ENCODE assay signal across 25 mouse cellular contexts in genomic region chr9:98418346-98418745, GRCm38 (mm10). TPM values are rescaled to one million over a fixed set of nuclear protein-coding genes. Genes with fewer than 3 reads are reported as not detected.
DNase-seq lines count a peak whose midpoint lies in the region; ATAC-seq and TF ChIP-seq lines count a peak whose summit lies in the region.
"Had no signal": no experiment of that assay in that cellular context is flagged by ENCODE, and none has a peak within 500 bp of the region (broad histone marks: within the 10 kb centered on the region; RNA-seq: fewer than 3 reads in every experiment).

No protein-coding gene starts in this region.

- no peaks in the 10 kb centered on the region for H3K9me3 ChIP-seq in kidney, embryonic 14.5 days (ENCODE audit: control insufficient read depth, low read length)
- H3K9me3 ChIP-seq in liver, embryonic 15.5 days (replicated peaks), result no peaks in the 10 kb centered on the region
- no peaks in the 10 kb centered on the region for H3K9me3 ChIP-seq in liver, embryonic 11.5 days (ENCODE audit: control insufficient read depth, low read length)
- H3K9me3 ChIP-seq in intestine, postnatal 0 days (ENCODE audit: control insufficient read depth), result no peaks in the 10 kb centered on the region
- H3K9me3 ChIP-seq: forebrain, embryonic 10.5 days; heart, embryonic 12.5 days; hindbrain, embryonic 10.5 days; limb, embryonic 10.5 days; liver, embryonic 13.5 days; midbrain, embryonic 15.5 days; neural tube, embryonic 12.5 days had no signal

- no peak overlapping the region for H3K4me3 ChIP-seq in kidney, embryonic 14.5 days (ENCODE audit: low read length)
- H3K4me3 ChIP-seq in liver, embryonic 15.5 days (replicated peaks), result no peak overlapping the region
- no peak overlapping the region for H3K4me3 ChIP-seq in liver, embryonic 11.5 days (ENCODE audit: low read depth, low read length)
- no peak overlapping the region for H3K4me3 ChIP-seq in intestine, postnatal 0 days (ENCODE audit: low read depth, low read length)
- no peak overlapping the region for H3K4me3 ChIP-seq in thymus, adult 2 months (ENCODE audit: control insufficient read depth, insufficient read depth, low read length)
- H3K4me3 ChIP-seq: forebrain, embryonic 10.5 days; heart, embryonic 12.5 days; hindbrain, embryonic 10.5 days; limb, embryonic 10.5 days; liver, embryonic 13.5 days; megakaryocyte, embryonic 14.5 days; midbrain, embryonic 15.5 days; neural tube, embryonic 12.5 days had no signal

- no peaks in the 10 kb centered on the region for H3K27me3 ChIP-seq in kidney, embryonic 14.5 days (ENCODE audit: control insufficient read depth, insufficient read depth, low read length)
- H3K27me3 ChIP-seq in liver, embryonic 15.5 days, result peaks cover 6% of the 10 kb centered on the region
- no peaks in the 10 kb centered on the region; the same call in 1 of the 2 replicates for H3K27me3 ChIP-seq in liver, embryonic 11.5 days (replicated peaks; ENCODE audit: control insufficient read depth, insufficient read depth, low read length)
- no peaks in the 10 kb centered on the region for H3K27me3 ChIP-seq in intestine, postnatal 0 days (replicated peaks; ENCODE audit: control insufficient read depth, insufficient read depth, low read length)
- H3K27me3 ChIP-seq in thymus, adult 2 months (ENCODE audit: control insufficient read depth, insufficient read depth, low read length), result no peaks in the 10 kb centered on the region
- H3K27me3 ChIP-seq: midbrain, embryonic 15.5 days had no signal

- no peak for TF ChIP-seq CTCF in intestine, postnatal 0 days (IDR thresholded peaks at IDR 0.05; ENCODE audit: low read depth)
- TF ChIP-seq CTCF in thymus, adult 2 months (IDR thresholded peaks at IDR 0.05; ENCODE audit: borderline replicate concordance, control insufficient read depth, extremely low read depth, insufficient read depth, low read length, poor library complexity), result no peak

- H3K27ac ChIP-seq in kidney, embryonic 14.5 days (ENCODE audit: low read depth, low read length), result no peak overlapping the region
- no peak overlapping the region for H3K27ac ChIP-seq in liver, embryonic 15.5 days (replicated peaks)
- H3K27ac ChIP-seq in liver, embryonic 11.5 days (ENCODE audit: low read depth, low read length), result no peak overlapping the region
- no peak overlapping the region for H3K27ac ChIP-seq in intestine, postnatal 0 days (ENCODE audit: low read depth, low read length)
- H3K27ac ChIP-seq in thymus, adult 2 months (ENCODE audit: control insufficient read depth, insufficient read depth, low read length), result no peak overlapping the region
- H3K27ac ChIP-seq: forebrain, embryonic 10.5 days; hindbrain, embryonic 10.5 days; limb, embryonic 10.5 days; liver, embryonic 13.5 days; midbrain, embryonic 15.5 days; neural tube, embryonic 12.5 days had no signal

- DNase-seq in kidney, adult 11 months, result peak; percentile 42
- no peak for DNase-seq in liver, embryonic 11.5 days (ENCODE audit: low spot score)
- peak; percentile 47 for DNase-seq in Muller cell, postnatal 12 days (ENCODE audit: inconsistent ontology term)
- DNase-seq in thymus, adult 2 months, result no peak
- DNase-seq: adrenal gland, postnatal 25 days; cerebellum, adult 9-10 months; gastrocnemius, postnatal 14 days; liver, embryonic 13.5 days; right cerebral cortex, postnatal 25 days; spleen, adult 18-20 months; thymus, postnatal 36 days had no signal

- no peaks in the 10 kb centered on the region for H3K36me3 ChIP-seq in kidney, embryonic 14.5 days (ENCODE audit: control insufficient read depth, insufficient read depth, low read length)
- H3K36me3 ChIP-seq in liver, embryonic 15.5 days (replicated peaks), result no peaks in the 10 kb centered on the region; the same call in 1 of the 2 replicates
- H3K36me3 ChIP-seq in liver, embryonic 11.5 days (ENCODE audit: control insufficient read depth, insufficient read depth, low read length), result no peaks in the 10 kb centered on the region
- H3K36me3 ChIP-seq in intestine, postnatal 0 days (ENCODE audit: control insufficient read depth, insufficient read depth), result no peaks in the 10 kb centered on the region
- H3K36me3 ChIP-seq in thymus, adult 2 months (ENCODE audit: control insufficient read depth, insufficient read depth, low read length), result no peaks in the 10 kb centered on the region
- H3K36me3 ChIP-seq: forebrain, embryonic 10.5 days; heart, embryonic 12.5 days; hindbrain, embryonic 10.5 days; limb, embryonic 10.5 days; midbrain, embryonic 15.5 days; neural tube, embryonic 12.5 days had no signal

- H3K4me2 ChIP-seq in kidney, embryonic 14.5 days (replicated peaks; ENCODE audit: low read depth, low read length), result no peak overlapping the region
- H3K4me2 ChIP-seq in liver, embryonic 15.5 days, result no peak overlapping the region
- no peak overlapping the region for H3K4me2 ChIP-seq in liver, embryonic 11.5 days
- H3K4me2 ChIP-seq in intestine, postnatal 0 days (replicated peaks; ENCODE audit: low read depth), result no peak overlapping the region
- H3K4me2 ChIP-seq: heart, embryonic 12.5 days; liver, embryonic 13.5 days; midbrain, embryonic 15.5 days; neural tube, embryonic 12.5 days had no signal

- WGBS in kidney, embryonic 14.5 days, result 83% methylated on average over 3 of the region's 3 CpGs
- WGBS in liver, embryonic 15.5 days (ENCODE audit: insufficient replicate concordance), result 65% methylated on average over 3 of the region's 3 CpGs
- 84% methylated on average over 3 of the region's 3 CpGs for WGBS in liver, embryonic 11.5 days
- 82% methylated on average over 3 of the region's 3 CpGs for WGBS in intestine, postnatal 0 days
- WGBS in thymus, adult 2 months, result 92% methylated on average over 3 of the region's 3 CpGs

- TF ChIP-seq POLR2A in thymus, adult 2 months (IDR thresholded peaks at IDR 0.05; ENCODE audit: control insufficient read depth, extremely low read depth, insufficient read depth, low read length, poor library complexity), result no peak

- peaks cover 3% of the 10 kb centered on the region; the same call in 1 of the 2 replicates for H3K4me1 ChIP-seq in kidney, embryonic 14.5 days (ENCODE audit: control insufficient read depth, insufficient read depth, low read length)
- H3K4me1 ChIP-seq in liver, embryonic 15.5 days (replicated peaks), result peaks cover 8% of the 10 kb centered on the region; the same call in 1 of the 2 replicates
- H3K4me1 ChIP-seq in liver, embryonic 11.5 days (replicated peaks; ENCODE audit: control insufficient read depth, insufficient read depth, low read length), result no peaks in the 10 kb centered on the region
- H3K4me1 ChIP-seq in intestine, postnatal 0 days (replicated peaks; ENCODE audit: control insufficient read depth, insufficient read depth, low read length), result no peaks in the 10 kb centered on the region; the same call in 1 of the 2 replicates
- no peaks in the 10 kb centered on the region for H3K4me1 ChIP-seq in thymus, adult 2 months (replicated peaks; ENCODE audit: control insufficient read depth, insufficient read depth, low read length)
- H3K4me1 ChIP-seq: heart, embryonic 12.5 days; midbrain, embryonic 15.5 days; neural tube, embryonic 12.5 days had no signal

- ATAC-seq in kidney, embryonic 14.5 days (ENCODE audit: low FRiP score, low TSS enrichment), result no peak
- 0 out of 2 replicates have a peak, but pooled peaks have one; percentile 19 for ATAC-seq in liver, embryonic 15.5 days (ENCODE audit: insufficient read depth)
- ATAC-seq in liver, embryonic 11.5 days (replicated peaks; ENCODE audit: low FRiP score), result no peak
- ATAC-seq in intestine, postnatal 0 days, result 0 out of 2 replicates have a peak, but pooled peaks have one; percentile 2
- no peak for ATAC-seq in cerebellum, adult (ENCODE audit: insufficient number of reproducible peaks, low FRiP score, low TSS enrichment)
- ATAC-seq: CD4-positive, CD25-positive, alpha-beta regulatory T cell, adult 4 months; forebrain, embryonic 16.5 days; hindbrain, embryonic 16.5 days; midbrain, embryonic 15.5 days had no signal

- H3K9ac ChIP-seq in kidney, embryonic 14.5 days (ENCODE audit: low read depth, low read length), result no peak overlapping the region
- H3K9ac ChIP-seq in liver, embryonic 15.5 days, result no peak overlapping the region
- no peak overlapping the region for H3K9ac ChIP-seq in liver, embryonic 11.5 days (ENCODE audit: low read depth, low read length)
- no peak overlapping the region for H3K9ac ChIP-seq in intestine, postnatal 0 days (ENCODE audit: low read depth, low read length)
- H3K9ac ChIP-seq: heart, embryonic 12.5 days; liver, embryonic 13.5 days; midbrain, embryonic 15.5 days; neural tube, embryonic 12.5 days had no signal

RNA-seq across cellular contexts. Expression of gene Rbp1, which starts 4.4 kb away (rescaled TPM):
- polyA plus RNA-seq in kidney, embryonic 14.5 days (2014; fragmentation: Nextera tagmentation; extraction: Ambion mirVana), result 136 and 161 TPM in 2 replicates
- 38.6 and 39.9 TPM in 2 replicates for polyA plus RNA-seq in liver, embryonic 15.5 days (2015; fragmentation: Nextera tagmentation; extraction: Ambion mirVana)
- polyA plus RNA-seq in liver, embryonic 11.5 days (2014; fragmentation: Nextera tagmentation; extraction: Ambion mirVana), result 49.7 and 54.1 TPM in 2 replicates
- polyA plus RNA-seq in intestine, postnatal 0 days (2015; fragmentation: Nextera tagmentation; extraction: Ambion mirVana), result 25.5 and 26.6 TPM in 2 replicates
- polyA plus RNA-seq in thymus, adult 2 months (2012; rRNA removed), result 2.3 and 3.4 TPM in 2 replicates

Comparison
In these comparisons a context has a peak if more than half of its experiments do, and no peak if none do; other contexts are left out.
1. ATAC-seq: peak in liver, embryonic 15.5 days (single experiment) and intestine, postnatal 0 days (single experiment); none in kidney, embryonic 14.5 days (single experiment), liver, embryonic 11.5 days (single experiment) and cerebellum, adult (single experiment).
2. DNase-seq: peak in kidney, adult 11 months (single experiment) and Muller cell, postnatal 12 days (single experiment); none in liver, embryonic 11.5 days (single experiment) and thymus, adult 2 months (single experiment).